Mouse (Mus musculus): ENCODE results near the gene Olfr462. TPM values are rescaled to one million over a fixed set of nuclear protein-coding genes. Genes with fewer than 3 reads are reported as not detected.

Olfr462 gene
- polyA plus RNA-seq, 1 experiment from 2014 or later, result not detected

- Histone ChIP-seq H3K9me3 (no peaks in the 10 kb centered on the region), H3K4me1 (replicated peaks) (no peaks in the 10 kb centered on the region), H3K27ac (replicated peaks) (no peak overlapping the region), H3K4me2 (no peak overlapping the region), H3K4me3 (no peak overlapping the region), H3K36me3 (no peaks in the 10 kb centered on the region), H3K27me3 (no peaks in the 10 kb centered on the region), H3K9ac (no peak overlapping the region)
- no peak for ATAC-seq (ENCODE audit: low FRiP score, low read depth)
- 79% methylated on average over 3 of the region's 3 CpGs for WGBS
These were observed 50.6 kb downstream of the Olfr462 start for GRCm38 (mm10) chr11:87841436-87841835.

DNA sequence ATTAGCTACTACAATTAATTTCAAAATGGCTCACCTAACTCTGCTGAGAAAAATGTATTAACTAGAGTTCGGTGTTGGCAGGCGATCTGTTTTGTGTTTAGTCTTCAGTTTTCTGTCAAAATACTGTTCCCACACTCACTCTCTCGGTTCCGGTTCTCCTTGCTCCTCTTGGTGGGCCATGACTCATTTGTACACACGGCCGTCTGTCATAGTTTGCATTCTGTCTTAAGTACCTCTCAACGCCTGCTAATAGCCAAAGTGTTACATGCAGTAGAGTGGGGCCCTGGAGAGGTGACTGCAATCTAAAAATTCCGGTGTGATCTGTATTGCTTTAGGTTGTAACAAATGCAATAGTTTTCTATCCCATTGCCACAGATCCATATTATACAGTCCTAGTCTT lies 51.4 kb downstream of the Olfr462 start:
- no peaks in the 10 kb centered on the region for H3K9me3 ChIP-seq
- H3K36me3 ChIP-seq, result no peaks in the 10 kb centered on the region
- no peaks in the 10 kb centered on the region for H3K27me3 ChIP-seq
- no peaks in the 10 kb centered on the region for H3K4me1 ChIP-seq (replicated peaks)
- H3K27ac ChIP-seq (replicated peaks), result no peak overlapping the region
- no peak overlapping the region for H3K4me2 ChIP-seq
- no peak overlapping the region for H3K4me3 ChIP-seq
- WGBS, result 89% methylated on average over 8 of the region's 8 CpGs
- no peak overlapping the region for H3K9ac ChIP-seq
- ATAC-seq (ENCODE audit: low FRiP score, low read depth), result no peak

Other genes with a start within 250 kb of the Olfr462 start
- gene Rnf43, start 229.5 kb downstream of the Olfr462 start, polyA plus RNA-seq (2015; fragmentation: Nextera tagmentation; extraction: Ambion mirVana), result 0.65 and 0.75 TPM in 2 replicates
- gene Supt4a, start 154.7 kb downstream of the Olfr462 start, polyA plus RNA-seq (2015; fragmentation: Nextera tagmentation; extraction: Ambion mirVana), result 130 and 137 TPM in 2 replicates
- gene Tspoap1, start 131.7 kb downstream of the Olfr462 start, polyA plus RNA-seq (2015; fragmentation: Nextera tagmentation; extraction: Ambion mirVana), result 43.6 and 50.4 TPM in 2 replicates
- 0.21 TPM in 2 replicates for gene Mpo, start 98.7 kb downstream of the Olfr462 start, polyA plus RNA-seq (2015; fragmentation: Nextera tagmentation; extraction: Ambion mirVana)
- 2.2 and 2.8 TPM in 2 replicates for gene Lpo, start 64.0 kb downstream of the Olfr462 start, polyA plus RNA-seq (2015; fragmentation: Nextera tagmentation; extraction: Ambion mirVana)
- gene Mks1, start 39.1 kb downstream of the Olfr462 start, polyA plus RNA-seq (2015; fragmentation: Nextera tagmentation; extraction: Ambion mirVana), result 10.5 and 12.3 TPM in 2 replicates
- 0.25 and 0.69 TPM in 2 replicates for gene Epx, start 16.7 kb downstream of the Olfr462 start, polyA plus RNA-seq (2015; fragmentation: Nextera tagmentation; extraction: Ambion mirVana)
- gene Olfr463, start 5.1 kb upstream of the Olfr462 start, polyA plus RNA-seq (2015; fragmentation: Nextera tagmentation; extraction: Ambion mirVana), result not detected in 2 replicates
- 0.13 and 0.14 TPM in 2 replicates for gene Olfr464, start 28.7 kb upstream of the Olfr462 start, polyA plus RNA-seq (2015; fragmentation: Nextera tagmentation; extraction: Ambion mirVana)
- gene Dynll2, start 95.3 kb upstream of the Olfr462 start, polyA plus RNA-seq (2015; fragmentation: Nextera tagmentation; extraction: Ambion mirVana), result 66.8 TPM in 2 replicates
- gene Srsf1, start 155.1 kb upstream of the Olfr462 start, polyA plus RNA-seq (2015; fragmentation: Nextera tagmentation; extraction: Ambion mirVana), result 215 and 220 TPM in 2 replicates
- gene Vezf1, start 176.0 kb upstream of the Olfr462 start, polyA plus RNA-seq (2015; fragmentation: Nextera tagmentation; extraction: Ambion mirVana), result 41.8 and 43.9 TPM in 2 replicates
- gene Cuedc1, start 205.8 kb upstream of the Olfr462 start, polyA plus RNA-seq (2015; fragmentation: Nextera tagmentation; extraction: Ambion mirVana), result 46.3 and 49.7 TPM in 2 replicates

Data from hindbrain, embryonic 15.5 days (tissue).